Mouse (Mus musculus) G1E (cell line): ENCODE measurements around the gene Zfand6.

Source experiments
- CTCF ChIP-seq: IDR thresholded peaks from 2 replicates; pipeline ENCODE4 v1.5.1; 2012; ENCODE audit warnings: low read depth, low read length, inconsistent platforms, mixed read lengths
- GATA1 ChIP-seq: IDR thresholded peaks from 2 replicates; pipeline ENCODE4 v1.6.1; 2012; ENCODE audit warnings: borderline replicate concordance, low read length, inconsistent platforms, mixed read lengths
- GATA2 ChIP-seq: IDR thresholded peaks from 2 replicates; pipeline ENCODE4 v1.6.1; 2012; ENCODE audit warnings: low read depth, low read length, inconsistent platforms, borderline replicate concordance
- TAL1 ChIP-seq: conservative IDR thresholded peaks from 2 replicates; pipeline ENCODE4 v1.6.1; 2012; ENCODE audit warnings: low read depth, low read length, inconsistent platforms, mixed read lengths

DNA sequence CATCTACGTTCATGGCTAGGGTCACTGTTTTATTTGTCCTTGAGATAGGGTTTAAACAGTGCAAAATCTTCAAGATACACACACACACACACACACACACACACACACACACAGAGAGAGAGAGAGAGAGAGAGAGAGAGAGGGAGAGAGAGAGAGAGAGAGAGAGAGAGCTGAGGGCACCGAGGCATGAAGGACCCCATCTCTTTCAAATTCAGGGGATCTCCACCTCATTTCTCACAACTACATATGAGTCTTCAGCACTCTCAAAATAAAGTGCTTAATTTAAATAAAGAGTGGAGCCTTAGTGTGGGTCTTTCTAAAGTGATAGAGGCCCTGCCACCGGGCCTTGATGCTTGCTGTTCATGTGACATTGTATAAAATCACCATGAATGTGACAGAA is 93.8 kb downstream of the Zfand6 start:
- no peak for TF ChIP-seq CTCF
- no peak for TF ChIP-seq GATA1
- TF ChIP-seq GATA2, result no peak
- TF ChIP-seq TAL1, result no peak
